Mouse (Mus musculus) kidney, postnatal 4 days (tissue): ENCODE measurements around the gene Adcy4.

Experiments used
- DNase-seq, 2 experiments: peaks; one replicate each; pipeline ENCODE4 v3.0.0; 2021; ENCODE audit warnings: mixed read lengths in 2 of 2

Gene Adcy4

GRCm38 (mm10) chr14:55719737-55720136, 64.2 kb downstream of the Adcy4 start:
- no peak for DNase-seq
